Mouse (Mus musculus) stomach, postnatal 0 days (tissue): ENCODE measurements around the gene Galnt14.

ENCODE experiments used
- CTCF ChIP-seq: IDR thresholded peaks from 2 replicates; pipeline ENCODE4 v1.5.1; 2016; ENCODE audit warnings: antibody characterized with exemption, low read depth, mild to moderate bottlenecking, moderate library complexity
- EP300 ChIP-seq: optimal IDR thresholded peaks from 2 replicates; pipeline ENCODE3; 2016; ENCODE audit warnings: antibody characterized with exemption

- TF ChIP-seq CTCF (no peak), EP300 (no peak)
Observed at GRCm38 (mm10) chr17:73449104-73449503, 261.1 kb downstream of the Galnt14 start.
